Mouse (Mus musculus) stomach, postnatal 0 days (tissue): Measurements from ENCODE around the gene Dmbt1.

Experiments used
- CTCF ChIP-seq: IDR thresholded peaks from 2 replicates; pipeline ENCODE4 v1.5.1; 2016; ENCODE audit warnings: antibody characterized with exemption, low read depth, mild to moderate bottlenecking, moderate library complexity
- EP300 ChIP-seq: optimal IDR thresholded peaks from 2 replicates; pipeline ENCODE3; 2016; ENCODE audit warnings: antibody characterized with exemption

DNA sequence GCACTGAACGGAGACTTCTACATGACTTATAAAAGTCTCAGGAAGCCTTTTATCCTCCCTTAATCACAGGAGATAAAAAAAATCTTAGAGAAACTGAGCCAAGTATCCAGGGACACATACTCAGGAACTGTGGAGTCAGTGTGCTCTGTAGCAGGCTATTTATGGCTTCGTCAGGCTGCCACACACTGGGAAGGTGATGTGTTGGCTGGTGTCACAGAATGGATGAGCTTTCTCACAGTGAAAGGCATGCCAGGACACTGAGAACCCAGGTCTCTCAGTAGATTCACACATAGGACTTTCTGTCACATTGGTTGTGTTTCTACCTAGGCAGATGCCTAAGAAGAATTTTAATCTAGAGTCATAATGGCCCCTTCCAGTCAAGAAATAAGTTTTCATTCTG is 82.6 kb downstream of the Dmbt1 start:
- TF ChIP-seq CTCF (no peak), EP300 (no peak)
